Mouse (Mus musculus) inflammation-experienced regulatory T-cells, adult 16 weeks (primary cell): Measurements from ENCODE around the gene Kif3c. TPM values are rescaled to one million over a fixed set of nuclear protein-coding genes. Genes with fewer than 3 reads are reported as not detected.

ENCODE experiments used
- polyA plus RNA-seq: library from polyadenylated mRNA; unstranded; fragments of 100-300 nt; shearing (Covaris generic); gene quantifications from one replicate; pipeline ENCODE4 v1.2.1, GENCODE M21; 2017

Gene Kif3c
- 9.0 TPM for polyA plus RNA-seq

GRCm38 (mm10) chr12:3364508-3365448 lies at the start of gene Kif3c:
TSS of gene Kif3c (plus strand) at chr12:3365132.

GRCm38 (mm10) chr12:3426530-3427034 lies 61.6 kb downstream of the Kif3c start, which contains the start of gene Asxl2:
TSS of gene Asxl2 (plus strand) at chr12:3426857.

Other genes starting within 250 kb of the Kif3c start
- 103 TPM for gene Rab10, start 55.2 kb upstream of the Kif3c start, polyA plus RNA-seq
- gene Asxl2, start 61.7 kb downstream of the Kif3c start, polyA plus RNA-seq: 107 TPM
- 44.7 TPM for gene Dtnb, start 207.2 kb downstream of the Kif3c start, polyA plus RNA-seq